Mouse (Mus musculus) kidney, adult 18-20 months (tissue): ENCODE data around the gene Apoe.

Experiments
- DNase-seq: peaks from one replicate; pipeline ENCODE4 v3.0.0; 2021

Gene Apoe

GRCm38 (mm10) chr7:19698907-19699826 is at the start of gene Apoe:
Apoe (minus strand) TSS chr7:19699188.
- peak; percentile 56 for DNase-seq

- DNase-seq: peak; percentile 74
Observed at GRCm38 (mm10) chr7:19747420-19748218, 48.6 kb upstream of the Apoe start.

GRCm38 (mm10) chr7:19746426-19747201 is 47.6 kb upstream of the Apoe start:
- DNase-seq: no peak

GRCm38 (mm10) chr7:19745971-19746370 is 47.0 kb upstream of the Apoe start:
- no peak for DNase-seq

- DNase-seq: peak; percentile 58
Observed at GRCm38 (mm10) chr7:19744590-19745385, 45.8 kb upstream of the Apoe start.

- DNase-seq: no peak
Observed at GRCm38 (mm10) chr7:19743791-19744190, 44.8 kb upstream of the Apoe start.

GRCm38 (mm10) chr7:19742468-19742867 is 43.5 kb upstream of the Apoe start:
- no peak for DNase-seq

GRCm38 (mm10) chr7:19741329-19742031 is 42.5 kb upstream of the Apoe start:
- DNase-seq: no peak

- DNase-seq: no peak
Observed at GRCm38 (mm10) chr7:19740269-19740668, 41.3 kb upstream of the Apoe start.

- DNase-seq: no peak
Observed at GRCm38 (mm10) chr7:19738771-19739170, 39.8 kb upstream of the Apoe start.

- no peak for DNase-seq
Observed at GRCm38 (mm10) chr7:19736389-19737057, 37.5 kb upstream of the Apoe start.

GRCm38 (mm10) chr7:19734178-19734666 is 35.2 kb upstream of the Apoe start:
- DNase-seq: no peak

GRCm38 (mm10) chr7:19726541-19726940 is 27.6 kb upstream of the Apoe start:
- no peak for DNase-seq

- peak; percentile 38 for DNase-seq
Observed at GRCm38 (mm10) chr7:19724167-19724566, 25.2 kb upstream of the Apoe start.

- peak; percentile 65 for DNase-seq
Observed at GRCm38 (mm10) chr7:19722754-19723195, 23.8 kb upstream of the Apoe start.

- DNase-seq: no peak
Observed at GRCm38 (mm10) chr7:19719200-19719599, 20.2 kb upstream of the Apoe start.

- no peak for DNase-seq
Observed at GRCm38 (mm10) chr7:19718297-19718952, 19.4 kb upstream of the Apoe start.

GRCm38 (mm10) chr7:19717346-19717745 is 18.4 kb upstream of the Apoe start:
- no peak for DNase-seq

- no peak for DNase-seq
Observed at GRCm38 (mm10) chr7:19716822-19717221, 17.8 kb upstream of the Apoe start.
